Mouse (Mus musculus) lung, embryonic 14.5 days (tissue): ENCODE results near the gene Srrm3. TPM values are rescaled to one million over a fixed set of nuclear protein-coding genes. Genes with fewer than 3 reads are reported as not detected.
A peak's percentile ranks its signal among the peaks of the same experiment; 100 is the strongest.

Source experiments
- ATAC-seq: fragments of 200-750 bp; cut with Nextera tagmentation; 2 replicates; pipeline ENCODE4 v1.8.0; 2017; ENCODE audit warnings: mild to moderate bottlenecking, moderate TSS enrichment, moderate library complexity; ENCODE audit not compliant: insufficient read depth
- DNase-seq: peaks from one replicate; pipeline ENCODE4 v3.0.0-alpha.2; 2015
- H3K27ac ChIP-seq: fragments of 300-500 bp; sonication (generic); 2 replicates; pipeline ENCODE4 v1.5.1; 2014; ENCODE audit warnings: low read depth, mild to moderate bottlenecking, moderate library complexity
- H3K27me3 ChIP-seq: fragments of 300-500 bp; sonication (generic); 2 replicates; pipeline ENCODE4 v1.6.1; 2014; ENCODE audit warnings: low read length, control low read depth; ENCODE audit not compliant: insufficient read depth
- H3K36me3 ChIP-seq: fragments of 300-500 bp; sonication (generic); 2 replicates; pipeline ENCODE4 v1.6.1; 2014; ENCODE audit warnings: control low read depth; ENCODE audit not compliant: insufficient read depth
- H3K4me1 ChIP-seq: fragments of 300-500 bp; sonication (generic); 2 replicates; pipeline ENCODE4 v1.6.1; 2014; ENCODE audit warnings: antibody characterized with exemption, control low read depth; ENCODE audit not compliant: insufficient read depth
- H3K4me2 ChIP-seq: fragments of 300-500 bp; sonication (generic); 2 replicates; pipeline ENCODE4 v1.6.1; 2014; ENCODE audit warnings: mild to moderate bottlenecking
- H3K4me3 ChIP-seq: fragments of 300-500 bp; sonication (generic); 2 replicates; pipeline ENCODE4 v1.5.1; 2014; ENCODE audit warnings: low read depth, low read length
- H3K9ac ChIP-seq: fragments of 300-500 bp; sonication (generic); 2 replicates; pipeline ENCODE4 v1.6.1; 2014
- H3K9me3 ChIP-seq: fragments of 300-500 bp; sonication (generic); 2 replicates; pipeline ENCODE4 v1.6.1; 2016; ENCODE audit warnings: low read depth, low read length, control low read depth
- CTCF ChIP-seq: IDR thresholded peaks from 2 replicates; pipeline ENCODE4 v1.5.1; 2016; ENCODE audit warnings: antibody characterized with exemption, low read depth
- WGBS: fragments of 180-500 bp; shearing (Covaris S2); extraction: QIAGEN DNeasy Blood & Tissue Kit; methylation state at CpG from one replicate; pipeline ENCODE4 v1.1.7; 2014; 5-methylcytosine and 5-hydroxymethylcytosine counted together
- polyA plus RNA-seq: library from polyadenylated mRNA; unstranded; fragments of >200 nt; fragmentation: Nextera tagmentation; extraction: Ambion mirVana; gene quantifications from 2 replicates; pipeline ENCODE4 v1.2.1, GENCODE M21; 2014

Gene Srrm3
- polyA plus RNA-seq, 1 experiment from 2014 or later: 0.17 TPM

- H3K9ac ChIP-seq: no peak overlapping the region
- no peaks in the 10 kb centered on the region for H3K4me1 ChIP-seq
- no peak overlapping the region for H3K4me2 ChIP-seq
- DNase-seq (no peak), ATAC-seq (no peak)
- no peak overlapping the region for H3K27ac ChIP-seq
- no peaks in the 10 kb centered on the region for H3K9me3 ChIP-seq
- H3K4me3 ChIP-seq: no peak overlapping the region
- 4% methylated on average over 14 of the region's 14 CpGs for whole genome bisulfite sequencing
- no peaks in the 10 kb centered on the region for H3K36me3 ChIP-seq
- H3K27me3 ChIP-seq: peaks cover 56% of the 10 kb centered on the region
- TF ChIP-seq CTCF: no peak
These were observed 44.8 kb downstream of the Srrm3 start for GRCm38 (mm10) chr5:135851481-135851880.

- H3K4me2 ChIP-seq: no peak overlapping the region
- WGBS: 3% methylated on average over 10 of the region's 10 CpGs
- H3K4me3 ChIP-seq: no peak overlapping the region
- ATAC-seq (no peak), DNase-seq (no peak)
- no peak for TF ChIP-seq CTCF
- no peak overlapping the region for H3K9ac ChIP-seq
- no peak overlapping the region for H3K27ac ChIP-seq
- H3K9me3 ChIP-seq: no peaks in the 10 kb centered on the region
- H3K27me3 ChIP-seq: peaks cover 65% of the 10 kb centered on the region
- H3K4me1 ChIP-seq: no peaks in the 10 kb centered on the region
- H3K36me3 ChIP-seq: no peaks in the 10 kb centered on the region
These were observed 45.7 kb downstream of the Srrm3 start for GRCm38 (mm10) chr5:135852421-135852820.

- no peak for ATAC-seq
- no peaks in the 10 kb centered on the region for H3K9me3 ChIP-seq
- no peaks in the 10 kb centered on the region for H3K36me3 ChIP-seq
- 50% methylated on average over 7 of the region's 7 CpGs for WGBS
- H3K27ac ChIP-seq: no peak overlapping the region
- H3K9ac ChIP-seq: no peak overlapping the region
- H3K4me1 ChIP-seq: no peaks in the 10 kb centered on the region
- peaks cover 78% of the 10 kb centered on the region for H3K27me3 ChIP-seq
- no peak for TF ChIP-seq CTCF
- no peak overlapping the region for H3K4me3 ChIP-seq
- H3K4me2 ChIP-seq: no peak overlapping the region
- no peak for DNase-seq
These were observed 47.0 kb downstream of the Srrm3 start for GRCm38 (mm10) chr5:135853731-135854130.

GRCm38 (mm10) chr5:135855156-135855555, 48.5 kb downstream of the Srrm3 start:
- ATAC-seq (peak; percentile 62; the same call in 1 of the 2 replicates), DNase-seq (peak; percentile 87)
- Histone ChIP-seq H3K4me1 (no peaks in the 10 kb centered on the region), H3K9me3 (no peaks in the 10 kb centered on the region), H3K4me2 (no peak overlapping the region), H3K4me3 (no peak overlapping the region), H3K27me3 (peaks cover 73% of the 10 kb centered on the region), H3K9ac (no peak overlapping the region), H3K36me3 (no peaks in the 10 kb centered on the region), H3K27ac (no peak overlapping the region)
- WGBS: 0% methylated on average over 4 of the region's 4 CpGs
- TF ChIP-seq CTCF: peak; percentile 93

- no peak for TF ChIP-seq CTCF
These were observed 60.0 kb downstream of the Srrm3 start for GRCm38 (mm10) chr5:135866662-135867061.

GRCm38 (mm10) chr5:135867637-135868593, 61.2 kb downstream of the Srrm3 start:
- Histone ChIP-seq H3K27me3 (peaks cover 52% of the 10 kb centered on the region), H3K4me2 (peak overlapping the region; percentile 89), H3K9ac (peak overlapping the region; percentile 52), H3K27ac (no peak overlapping the region), H3K4me1 (peaks cover 3% of the 10 kb centered on the region; the same call in 1 of the 2 replicates), H3K36me3 (no peaks in the 10 kb centered on the region), H3K9me3 (no peaks in the 10 kb centered on the region), H3K4me3 (peak overlapping the region; percentile 44)
- DNase-seq (peak; percentile 51), ATAC-seq (peak; percentile 61)
- WGBS: under 1% methylated on average over 83 of the region's 89 CpGs
- no peak for TF ChIP-seq CTCF

More at GRCm38 (mm10) chr5:135866662-135867061, 60.0 kb downstream of the Srrm3 start:
- Histone ChIP-seq H3K4me1 (peaks cover 3% of the 10 kb centered on the region; the same call in 1 of the 2 replicates), H3K36me3 (no peaks in the 10 kb centered on the region), H3K4me3 (no peak overlapping the region), H3K9ac (no peak overlapping the region), H3K4me2 (no peak overlapping the region), H3K9me3 (no peaks in the 10 kb centered on the region), H3K27ac (no peak overlapping the region), H3K27me3 (peaks cover 60% of the 10 kb centered on the region)
- WGBS: 37% methylated on average over 8 of the region's 8 CpGs
- no peak for DNase-seq
- no peak for ATAC-seq

- TF ChIP-seq CTCF: no peak
- Histone ChIP-seq H3K4me1 (peaks cover 3% of the 10 kb centered on the region; the same call in 1 of the 2 replicates), H3K4me2 (peak overlapping the region; percentile 89), H3K27ac (no peak overlapping the region), H3K27me3 (peaks cover 59% of the 10 kb centered on the region), H3K9me3 (no peaks in the 10 kb centered on the region), H3K4me3 (peak overlapping the region; percentile 44), H3K36me3 (no peaks in the 10 kb centered on the region), H3K9ac (no peak overlapping the region)
- ATAC-seq (no peak; the same call in 1 of the 2 replicates), DNase-seq (peak; percentile 8)
- WGBS: 1% methylated on average over 27 of the region's 27 CpGs
These were observed 62.0 kb downstream of the Srrm3 start for GRCm38 (mm10) chr5:135868653-135869052.
